Mouse (Mus musculus): ENCODE data around the gene Usp18.

GRCm38 (mm10) chr6:121224067-121224466 lies 21.6 kb upstream of the Usp18 start:
- TF ChIP-seq POLR2A (IDR thresholded peaks at IDR 0.05; ENCODE audit: low read depth, low read length) (no peak), CTCF (conservative IDR thresholded peaks at IDR 0.05; ENCODE audit: insufficient read depth, insufficient read length, low read depth, low read length) (no peak)

All from kidney, adult 2 months (tissue).